Mouse (Mus musculus) E14TG2a.4 (cell line): Measurements from ENCODE around the gene Serpine2.

Source experiments
- H3K27me3 ChIP-seq: 2 replicates; pipeline ENCODE4 v1.6.1; 2014; ENCODE audit warnings: low read length, control low read depth; ENCODE audit not compliant: insufficient read depth
- H3K36me3 ChIP-seq: 2 replicates; pipeline ENCODE4 v1.6.1; 2014; ENCODE audit warnings: low read length, control low read depth; ENCODE audit not compliant: insufficient read depth
- H3K4me1 ChIP-seq: replicated peaks from 2 replicates; pipeline ENCODE4 v1.6.1; 2014; ENCODE audit warnings: low read depth, low read length, control low read depth
- H3K4me3 ChIP-seq: replicated peaks from 2 replicates; pipeline ENCODE4 v1.5.1; 2014; ENCODE audit warnings: mild to moderate bottlenecking, low read length
- H3K9me3 ChIP-seq: 2 replicates; pipeline ENCODE4 v1.6.1; 2014; ENCODE audit warnings: low read length, control low read depth
- CTCF ChIP-seq: conservative IDR thresholded peaks from 2 replicates; pipeline ENCODE4 v1.5.1; 2014; ENCODE audit warnings: low read length
- NANOG ChIP-seq: IDR thresholded peaks from 2 replicates; pipeline ENCODE4 v1.6.1; 2014; ENCODE audit warnings: borderline replicate concordance, low read length, mixed read lengths
- POU5F1 ChIP-seq: IDR thresholded peaks from 2 replicates; pipeline ENCODE4 v1.6.1; 2014; ENCODE audit warnings: low read length, borderline replicate concordance

Gene Serpine2

DNA sequence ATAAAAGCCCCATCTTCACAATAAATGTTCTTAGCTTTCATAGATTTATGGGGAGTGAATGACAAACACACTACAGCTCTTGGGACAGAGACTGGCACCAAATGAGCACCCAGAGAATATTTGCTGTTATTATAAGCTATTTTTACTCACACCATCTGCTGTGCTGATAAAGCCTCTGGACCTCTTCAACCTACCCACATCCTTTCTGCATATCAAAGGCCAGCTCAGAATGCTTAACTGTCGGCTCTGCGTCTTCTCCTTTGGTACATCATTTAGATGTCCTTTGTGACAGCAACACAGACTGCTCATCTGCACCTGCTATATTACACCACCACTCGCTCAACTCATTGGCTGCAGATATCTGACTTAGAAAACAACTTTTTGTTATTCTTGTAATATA, 63.9 kb downstream of the Serpine2 start:
- TF ChIP-seq NANOG (no peak), CTCF (no peak), POU5F1 (no peak)

DNA sequence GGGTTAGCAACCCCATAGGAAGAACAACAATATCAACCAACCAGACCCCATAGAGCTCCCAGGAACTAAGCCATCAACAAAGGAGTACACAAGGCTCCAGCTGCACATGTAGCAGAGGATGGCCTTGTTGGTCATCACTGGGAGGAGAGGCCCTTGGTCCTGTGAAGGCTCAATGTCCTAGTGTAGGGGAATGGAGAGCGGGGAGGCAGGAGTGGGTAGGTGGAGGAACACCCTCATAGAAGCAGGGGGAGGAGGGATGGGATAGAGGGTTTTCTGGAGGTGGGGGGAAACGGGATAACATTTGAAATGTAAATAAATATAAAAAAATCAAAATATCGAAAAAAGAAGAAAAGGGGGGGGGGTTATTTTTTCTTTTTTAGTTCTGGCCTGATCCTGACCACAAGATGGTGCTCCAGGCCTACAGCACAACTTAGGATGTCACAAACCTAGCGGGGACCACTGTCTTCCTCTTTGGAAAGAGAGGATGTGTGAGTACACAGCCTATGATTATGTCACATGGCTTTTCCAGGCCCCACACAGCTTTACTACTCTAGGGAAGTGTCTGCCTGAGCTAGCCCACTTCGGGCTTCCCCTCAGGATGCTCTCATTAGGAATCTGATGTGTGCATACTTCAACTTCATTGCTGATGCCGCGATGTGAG, 74.6 kb downstream of the Serpine2 start:
- Histone ChIP-seq H3K27me3 (no peaks in the 10 kb centered on the region), H3K9me3 (no peaks in the 10 kb centered on the region), H3K4me3 (no peak overlapping the region), H3K36me3 (peaks cover 15% of the 10 kb centered on the region), H3K4me1 (no peaks in the 10 kb centered on the region)
- TF ChIP-seq POU5F1 (no peak), CTCF (peak; percentile 37), NANOG (no peak)

More for the DNA sequence above, 63.9 kb downstream of the Serpine2 start:
- no peaks in the 10 kb centered on the region for H3K36me3 ChIP-seq
- no peaks in the 10 kb centered on the region for H3K27me3 ChIP-seq
- no peaks in the 10 kb centered on the region for H3K4me1 ChIP-seq
- no peak overlapping the region for H3K4me3 ChIP-seq
- H3K9me3 ChIP-seq, result no peaks in the 10 kb centered on the region

DNA sequence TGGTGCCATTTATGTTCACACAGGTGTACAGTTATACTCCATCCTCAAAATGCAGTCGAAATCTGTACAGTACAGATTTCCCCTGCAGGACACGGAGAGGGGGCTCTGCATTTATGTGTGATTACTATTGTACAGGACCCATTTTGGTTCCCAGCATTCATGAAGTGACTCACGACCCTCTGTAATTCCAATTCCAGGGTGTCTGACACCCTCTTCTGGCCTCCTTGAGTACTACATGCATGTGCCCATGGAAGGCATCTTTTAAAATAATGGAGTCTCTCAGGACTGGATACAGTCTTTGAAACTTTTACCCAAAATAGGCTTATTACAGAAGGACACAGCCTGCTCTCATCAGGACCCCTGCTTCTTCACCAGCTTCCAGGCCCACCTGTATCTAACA, 78.5 kb downstream of the Serpine2 start:
- TF ChIP-seq CTCF (peak; percentile 81), POU5F1 (no peak), NANOG (no peak)
- no peak overlapping the region for H3K4me3 ChIP-seq
- peaks cover 53% of the 10 kb centered on the region for H3K36me3 ChIP-seq
- no peaks in the 10 kb centered on the region for H3K9me3 ChIP-seq
- peaks cover 7% of the 10 kb centered on the region for H3K4me1 ChIP-seq
- H3K27me3 ChIP-seq, result no peaks in the 10 kb centered on the region

DNA sequence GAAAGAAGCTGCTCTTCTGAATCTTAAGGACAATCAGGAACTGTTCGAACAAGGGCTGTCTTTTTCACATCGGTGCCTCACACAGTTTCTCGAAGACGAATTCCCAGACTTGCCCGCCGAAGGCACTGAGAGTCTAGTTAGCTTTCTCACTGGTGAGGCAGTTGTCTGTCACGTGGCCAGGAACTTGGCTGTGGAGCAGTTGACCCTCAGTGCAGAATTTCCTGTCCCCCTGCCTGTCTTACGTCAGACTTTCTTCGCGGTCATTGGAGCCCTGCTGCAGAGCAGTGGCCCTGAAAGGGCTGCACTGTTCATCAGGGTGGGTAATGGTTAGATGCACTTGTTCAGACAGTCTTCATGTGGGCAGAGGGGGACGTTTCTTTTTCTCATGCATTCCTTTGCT, 83.0 kb downstream of the Serpine2 start:
- TF ChIP-seq NANOG, result no peak
- Histone ChIP-seq H3K36me3 (peaks cover 53% of the 10 kb centered on the region), H3K9me3 (no peaks in the 10 kb centered on the region), H3K27me3 (no peaks in the 10 kb centered on the region), H3K4me3 (no peak overlapping the region), H3K4me1 (peaks cover 11% of the 10 kb centered on the region)

DNA sequence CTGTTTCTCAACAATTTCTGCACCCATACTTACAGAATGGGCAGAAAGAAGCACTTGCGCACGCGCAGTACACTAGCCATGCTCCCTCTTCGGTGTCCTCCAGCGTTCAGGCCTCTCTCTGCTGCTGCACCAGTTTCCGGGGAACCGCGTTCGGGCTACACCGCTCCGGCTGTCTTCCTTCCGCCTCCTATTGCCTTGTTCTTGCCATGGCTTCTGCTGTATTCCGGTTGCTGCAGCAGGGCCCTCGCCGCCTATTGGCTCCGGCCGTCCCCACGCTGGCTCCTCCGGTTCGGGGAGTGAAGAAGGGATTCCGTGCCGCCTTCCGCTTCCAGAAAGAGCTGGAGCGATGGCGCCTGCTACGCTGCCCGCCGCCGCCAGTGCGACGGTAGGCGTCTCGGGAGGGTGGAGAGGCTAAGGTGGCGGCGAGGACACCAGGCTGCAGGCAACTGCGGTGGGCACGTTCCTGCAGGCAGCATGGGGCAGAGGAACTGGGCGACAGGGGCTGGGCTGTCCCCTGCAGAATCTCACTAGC, 85.0 kb downstream of the Serpine2 start, which contains the start of the genes Mrpl44 and Wdfy1:
TSS of gene Mrpl44 (plus strand) at position 92 of the 532 bp plus-strand sequence.
TSS of gene Wdfy1 (minus strand) at position 217 of the 532 bp plus-strand sequence.
- TF ChIP-seq POU5F1 (peak; percentile 59; the same call in 1 of the 2 replicates), NANOG (no peak)
- H3K36me3 ChIP-seq, result peaks cover 34% of the 10 kb centered on the region
- peaks cover 14% of the 10 kb centered on the region for H3K4me1 ChIP-seq

DNA sequence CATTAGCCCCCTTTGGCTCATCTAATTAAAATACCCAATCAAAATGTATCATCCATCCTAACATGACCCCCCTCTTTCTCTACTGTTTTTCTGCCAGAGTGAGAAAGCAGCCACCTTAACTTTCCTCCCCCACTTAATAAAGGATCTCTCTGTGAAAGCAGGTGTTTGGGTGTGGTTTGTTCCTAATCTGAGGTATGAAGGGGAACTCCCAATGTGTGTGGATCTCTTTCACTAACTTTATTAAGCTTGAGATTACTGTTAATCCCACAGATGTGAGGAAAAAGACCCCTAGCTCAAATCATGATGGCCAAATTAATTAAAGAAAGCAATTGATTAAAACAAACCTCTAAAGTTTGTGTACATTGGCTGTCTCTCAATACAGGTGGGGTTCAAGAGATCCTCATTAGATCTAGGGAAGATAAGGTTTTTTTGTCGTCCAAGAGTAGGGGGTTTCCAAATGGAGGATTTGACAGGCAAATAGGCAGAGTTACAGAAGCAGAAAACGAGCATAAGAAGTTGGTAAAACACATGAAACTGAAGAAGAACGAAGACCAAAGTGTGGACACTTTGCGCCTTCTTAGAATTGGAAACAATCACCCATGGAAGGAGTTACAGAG, 86.7 kb downstream of the Serpine2 start:
- H3K4me3 ChIP-seq, result no peak overlapping the region
- H3K4me1 ChIP-seq, result peaks cover 21% of the 10 kb centered on the region
- TF ChIP-seq CTCF (no peak), POU5F1 (no peak), NANOG (no peak)
- H3K36me3 ChIP-seq, result peaks cover 18% of the 10 kb centered on the region
- no peaks in the 10 kb centered on the region for H3K9me3 ChIP-seq
- H3K27me3 ChIP-seq, result no peaks in the 10 kb centered on the region

More for the DNA sequence above, 85.0 kb downstream of the Serpine2 start, which contains the start of the genes Mrpl44 and Wdfy1:
- Histone ChIP-seq H3K4me3 (peak within 1 kb of the TSS; percentile 96), H3K9me3 (no peaks in the 10 kb centered on the region), H3K27me3 (no peaks in the 10 kb centered on the region)

DNA sequence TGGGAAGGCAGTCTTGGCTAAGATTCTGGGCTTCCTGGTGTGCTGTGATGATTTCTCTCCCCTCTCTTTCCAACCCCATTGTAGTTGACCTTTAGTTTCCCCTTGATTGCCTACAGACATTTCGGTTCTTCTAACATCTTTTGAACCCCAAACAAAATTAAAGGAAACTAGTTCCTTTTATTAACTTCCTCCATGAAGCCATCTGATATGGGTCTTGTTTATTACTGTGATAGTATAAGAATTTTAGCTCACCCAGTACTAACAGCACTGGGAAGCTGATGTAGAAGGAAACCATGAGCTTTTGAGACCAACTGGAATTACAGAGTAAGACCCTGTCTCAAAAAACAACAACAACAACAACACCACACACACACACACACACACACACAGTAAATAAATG, 92.7 kb downstream of the Serpine2 start:
- Histone ChIP-seq H3K36me3 (no peaks in the 10 kb centered on the region), H3K4me1 (peaks cover 9% of the 10 kb centered on the region), H3K9me3 (no peaks in the 10 kb centered on the region), H3K4me3 (no peak overlapping the region), H3K27me3 (no peaks in the 10 kb centered on the region)
- TF ChIP-seq POU5F1 (no peak), NANOG (no peak), CTCF (no peak)

DNA sequence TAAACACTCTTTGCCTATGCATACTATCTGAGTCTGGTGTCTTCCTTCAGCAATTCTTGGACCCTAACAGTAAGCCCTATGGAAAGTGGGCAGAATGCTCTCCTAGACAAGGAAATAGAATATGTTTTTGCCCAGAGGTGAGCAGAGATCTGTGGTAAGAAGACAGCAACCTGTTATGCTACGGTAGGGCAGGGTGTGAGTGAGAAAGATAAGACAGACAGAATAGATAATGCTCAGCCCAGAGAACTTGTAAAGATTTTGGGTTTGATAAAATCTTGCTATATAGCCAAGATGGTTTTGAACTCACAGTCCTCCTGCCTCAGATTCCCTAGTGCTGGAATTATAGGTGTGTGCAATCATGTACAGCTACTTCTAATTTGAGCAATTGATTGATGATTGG, 96.5 kb downstream of the Serpine2 start:
- no peak overlapping the region for H3K4me3 ChIP-seq
- no peaks in the 10 kb centered on the region for H3K36me3 ChIP-seq
- H3K9me3 ChIP-seq, result no peaks in the 10 kb centered on the region
- peaks cover 11% of the 10 kb centered on the region for H3K4me1 ChIP-seq
- TF ChIP-seq NANOG (no peak), POU5F1 (no peak), CTCF (no peak)
- no peaks in the 10 kb centered on the region; the same call in 1 of the 2 replicates for H3K27me3 ChIP-seq
